In the genomic region with DNA sequence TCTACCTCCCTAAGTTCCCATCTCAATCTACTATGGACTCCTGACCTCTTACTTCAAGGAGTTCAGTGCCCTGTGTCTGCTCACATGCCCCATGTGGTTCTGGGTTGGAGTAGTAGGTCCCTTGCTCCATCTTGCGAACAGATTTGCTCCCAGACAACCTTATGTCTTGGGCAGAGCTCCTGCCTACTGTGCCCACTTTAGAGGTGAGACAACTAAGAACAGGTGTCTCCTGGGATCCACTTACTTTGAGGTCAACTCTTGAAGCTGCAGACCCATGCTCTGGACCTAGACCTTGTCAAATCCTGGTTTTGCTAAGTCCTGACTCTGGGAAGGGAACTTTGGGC, we compare ENCODE assay signal across 23 mouse cellular contexts. TPM values are rescaled to one million over a fixed set of nuclear protein-coding genes. Genes with fewer than 3 reads are reported as not detected.
"Had no signal": no experiment of that assay in that cellular context is flagged by ENCODE, and none has a peak within 500 bp of the region (broad histone marks: within the 10 kb centered on the region; RNA-seq: fewer than 3 reads in every experiment).

No protein-coding gene starts in this region.

- H3K4me3 ChIP-seq: limb, embryonic 12.5 days; limb, embryonic 15.5 days; midbrain, embryonic 12.5 days; myocyte; neural tube, embryonic 13.5 days; stomach, embryonic 15.5 days had no signal

- H3K27me3 ChIP-seq: limb, embryonic 12.5 days; limb, embryonic 15.5 days; neural tube, embryonic 13.5 days had no signal

- H3K4me2 ChIP-seq: limb, embryonic 12.5 days; limb, embryonic 15.5 days; liver, embryonic 11.5 days; lung, embryonic 14.5 days; midbrain, embryonic 12.5 days; neural tube, embryonic 13.5 days; stomach, embryonic 15.5 days had no signal

- ATAC-seq: liver, postnatal 0 days; lung, postnatal 0 days; midbrain, embryonic 16.5 days had no signal

- H3K9ac ChIP-seq: limb, embryonic 12.5 days; limb, embryonic 15.5 days; liver, embryonic 14.5 days; liver, postnatal 0 days; lung, embryonic 14.5 days; midbrain, embryonic 12.5 days; neural tube, embryonic 13.5 days; stomach, embryonic 15.5 days had no signal

- H3K9me3 ChIP-seq: limb, embryonic 12.5 days; limb, embryonic 15.5 days; midbrain, embryonic 12.5 days; neural tube, embryonic 13.5 days; stomach, embryonic 15.5 days had no signal

- H3K27ac ChIP-seq: limb, embryonic 12.5 days; limb, embryonic 15.5 days; liver, embryonic 14.5 days; macrophage; midbrain, embryonic 12.5 days; neural tube, embryonic 13.5 days; stomach, embryonic 15.5 days had no signal

- H3K36me3 ChIP-seq: limb, embryonic 12.5 days; limb, embryonic 15.5 days; midbrain, embryonic 12.5 days; neural tube, embryonic 13.5 days; stomach, embryonic 15.5 days had no signal

- DNase-seq: kidney, postnatal 14 days; kidney, postnatal 4 days; left cerebral cortex, postnatal 4 days; liver, postnatal 0 days; lung, embryonic 14.5 days; retina, postnatal 1 day; right cerebral cortex, postnatal 25 days; spleen, adult 18-20 months; thymus, postnatal 25 days had no signal

RNA-seq across cellular contexts. Expression of a gene that starts 19.2 kb away (rescaled TPM):
- total RNA-seq: megakaryocyte, adult 5-6 weeks; monocyte, adult 5-6 weeks; neutrophil, adult 5-6 weeks had no signal
- polyA plus RNA-seq: macrophage had no signal

RNA-seq across cellular contexts. Expression of a gene that starts 36.9 kb away (rescaled TPM):
- total RNA-seq: megakaryocyte, adult 5-6 weeks; monocyte, adult 5-6 weeks had no signal
